Mouse (Mus musculus) lung, embryonic 14.5 days (tissue): ENCODE results near the gene Prr15. TPM values are rescaled to one million over a fixed set of nuclear protein-coding genes. Genes with fewer than 3 reads are reported as not detected.

Experiments used
- ATAC-seq: fragments of 200-750 bp; cut with Nextera tagmentation; 2 replicates; pipeline ENCODE4 v1.8.0; 2017; ENCODE audit warnings: mild to moderate bottlenecking, moderate TSS enrichment, moderate library complexity; ENCODE audit not compliant: insufficient read depth
- DNase-seq: peaks from one replicate; pipeline ENCODE4 v3.0.0-alpha.2; 2015
- H3K27ac ChIP-seq: fragments of 300-500 bp; sonication (generic); 2 replicates; pipeline ENCODE4 v1.5.1; 2014; ENCODE audit warnings: low read depth, mild to moderate bottlenecking, moderate library complexity
- H3K27me3 ChIP-seq: fragments of 300-500 bp; sonication (generic); 2 replicates; pipeline ENCODE4 v1.6.1; 2014; ENCODE audit warnings: low read length, control low read depth; ENCODE audit not compliant: insufficient read depth
- H3K36me3 ChIP-seq: fragments of 300-500 bp; sonication (generic); 2 replicates; pipeline ENCODE4 v1.6.1; 2014; ENCODE audit warnings: control low read depth; ENCODE audit not compliant: insufficient read depth
- H3K4me1 ChIP-seq: fragments of 300-500 bp; sonication (generic); 2 replicates; pipeline ENCODE4 v1.6.1; 2014; ENCODE audit warnings: antibody characterized with exemption, control low read depth; ENCODE audit not compliant: insufficient read depth
- H3K4me2 ChIP-seq: fragments of 300-500 bp; sonication (generic); 2 replicates; pipeline ENCODE4 v1.6.1; 2014; ENCODE audit warnings: mild to moderate bottlenecking
- H3K4me3 ChIP-seq: fragments of 300-500 bp; sonication (generic); 2 replicates; pipeline ENCODE4 v1.5.1; 2014; ENCODE audit warnings: low read depth, low read length
- H3K9ac ChIP-seq: fragments of 300-500 bp; sonication (generic); 2 replicates; pipeline ENCODE4 v1.6.1; 2014
- H3K9me3 ChIP-seq: fragments of 300-500 bp; sonication (generic); 2 replicates; pipeline ENCODE4 v1.6.1; 2016; ENCODE audit warnings: low read depth, low read length, control low read depth
- CTCF ChIP-seq: IDR thresholded peaks from 2 replicates; pipeline ENCODE4 v1.5.1; 2016; ENCODE audit warnings: antibody characterized with exemption, low read depth
- WGBS: fragments of 180-500 bp; shearing (Covaris S2); extraction: QIAGEN DNeasy Blood & Tissue Kit; methylation state at CpG from one replicate; pipeline ENCODE4 v1.1.7; 2014; 5-methylcytosine and 5-hydroxymethylcytosine counted together
- polyA plus RNA-seq: library from polyadenylated mRNA; unstranded; fragments of >200 nt; fragmentation: Nextera tagmentation; extraction: Ambion mirVana; gene quantifications from 2 replicates; pipeline ENCODE4 v1.2.1, GENCODE M21; 2014

The Prr15 gene
- polyA plus RNA-seq, 1 experiment from 2014 or later = 1.7 TPM

DNA sequence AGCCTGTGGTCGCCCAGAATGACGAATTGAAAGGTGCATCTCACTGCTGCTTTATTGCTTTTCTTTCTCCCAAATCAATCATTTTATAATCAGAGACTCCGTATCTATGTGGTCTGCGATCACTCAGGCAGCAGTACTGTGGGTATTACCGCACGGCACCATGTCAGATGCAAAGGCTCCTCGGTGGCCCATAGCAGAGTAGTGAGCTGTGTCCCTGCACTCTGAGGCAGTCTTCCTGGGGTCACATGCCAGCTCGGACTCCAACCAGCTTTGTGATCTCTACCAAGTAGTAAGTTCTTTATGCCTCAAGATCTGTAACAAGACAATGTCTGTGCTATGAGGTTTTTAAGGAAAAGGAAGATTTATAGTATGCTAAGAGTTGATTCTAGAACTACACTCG is 7.0 kb upstream of the Prr15 start:
- no peaks in the 10 kb centered on the region for H3K27me3 ChIP-seq
- no peak overlapping the region for H3K4me2 ChIP-seq
- DNase-seq (no peak), ATAC-seq (no peak)
- no peaks in the 10 kb centered on the region for H3K4me1 ChIP-seq
- H3K9me3 ChIP-seq = no peaks in the 10 kb centered on the region
- H3K4me3 ChIP-seq = no peak overlapping the region
- no peak overlapping the region for H3K9ac ChIP-seq
- H3K27ac ChIP-seq = no peak overlapping the region
- TF ChIP-seq CTCF = no peak
- WGBS = 84% methylated on average over 9 of the region's 9 CpGs
- no peaks in the 10 kb centered on the region for H3K36me3 ChIP-seq

- Histone ChIP-seq H3K4me2 (no peak overlapping the region), H3K9me3 (no peaks in the 10 kb centered on the region), H3K36me3 (no peaks in the 10 kb centered on the region), H3K27ac (no peak overlapping the region), H3K4me3 (no peak overlapping the region), H3K4me1 (no peaks in the 10 kb centered on the region), H3K27me3 (no peaks in the 10 kb centered on the region), H3K9ac (no peak overlapping the region)
- 74% methylated on average over 3 of the region's 3 CpGs for WGBS
- ATAC-seq = no peak
- DNase-seq = no peak
- no peak for TF ChIP-seq CTCF
Measured at GRCm38 (mm10) chr6:54319198-54319597, 6.4 kb upstream of the Prr15 start.

- no peak for TF ChIP-seq CTCF
- 76% methylated on average over 1 of the region's 1 CpGs for WGBS
- H3K9ac ChIP-seq = no peak overlapping the region
- H3K4me2 ChIP-seq = no peak overlapping the region
- no peak overlapping the region for H3K4me3 ChIP-seq
- DNase-seq (no peak), ATAC-seq (no peak)
- no peaks in the 10 kb centered on the region for H3K9me3 ChIP-seq
- H3K27ac ChIP-seq = no peak overlapping the region
- H3K4me1 ChIP-seq = no peaks in the 10 kb centered on the region
- H3K27me3 ChIP-seq = no peaks in the 10 kb centered on the region; the same call in 1 of the 2 replicates
- H3K36me3 ChIP-seq = no peaks in the 10 kb centered on the region
Measured at GRCm38 (mm10) chr6:54320236-54320635, 5.4 kb upstream of the Prr15 start.

DNA sequence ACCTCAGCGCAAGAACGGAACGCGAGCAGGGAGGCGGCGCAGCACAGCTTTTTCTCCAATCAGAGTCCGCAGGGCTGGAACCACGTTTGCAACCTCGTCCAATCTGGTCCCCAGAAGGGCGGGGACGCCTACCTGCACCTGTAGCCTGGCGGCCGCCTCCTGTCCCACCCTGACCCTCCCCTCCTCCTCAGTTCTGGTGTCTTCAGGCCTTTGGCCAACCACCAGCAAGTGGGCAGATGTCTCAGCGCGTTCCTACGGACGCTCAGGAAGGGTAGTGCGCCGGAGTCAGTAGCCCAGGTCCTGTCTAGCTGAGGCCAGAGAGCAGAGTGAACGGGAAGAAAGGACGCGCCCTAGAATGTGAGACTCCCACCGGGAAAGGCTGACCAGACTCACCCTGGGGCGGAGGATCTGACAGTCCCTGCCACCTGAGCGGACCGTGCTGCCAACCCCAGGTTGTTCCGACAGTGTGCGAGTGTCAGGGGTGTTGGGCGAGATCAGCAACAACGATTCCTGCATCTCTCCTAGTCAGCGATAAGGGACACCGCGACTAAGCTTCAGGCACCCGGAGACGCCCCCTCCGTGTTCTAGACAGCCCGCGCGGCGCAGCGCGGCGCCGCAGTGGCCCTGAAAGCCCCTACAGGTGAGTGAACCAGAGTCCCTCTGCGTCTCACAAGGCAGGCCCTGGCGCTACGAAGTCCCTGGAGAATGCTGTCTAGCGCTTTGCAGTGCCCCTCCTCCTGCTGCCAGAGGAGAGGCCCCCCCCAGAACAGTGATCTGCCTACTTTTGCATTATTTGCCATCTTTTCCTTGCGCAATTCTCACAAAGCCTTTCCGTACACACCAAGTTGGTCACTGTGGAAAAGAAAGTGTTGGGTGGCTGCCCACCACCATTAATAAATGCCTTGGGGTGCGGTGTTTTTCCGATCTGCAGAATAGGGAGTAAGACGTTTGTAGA is 1.3 kb downstream of the Prr15 start:
- H3K27ac ChIP-seq = no peak overlapping the region
- WGBS = 1% methylated on average over 53 of the region's 53 CpGs
- ATAC-seq = peak; percentile 85

DNA sequence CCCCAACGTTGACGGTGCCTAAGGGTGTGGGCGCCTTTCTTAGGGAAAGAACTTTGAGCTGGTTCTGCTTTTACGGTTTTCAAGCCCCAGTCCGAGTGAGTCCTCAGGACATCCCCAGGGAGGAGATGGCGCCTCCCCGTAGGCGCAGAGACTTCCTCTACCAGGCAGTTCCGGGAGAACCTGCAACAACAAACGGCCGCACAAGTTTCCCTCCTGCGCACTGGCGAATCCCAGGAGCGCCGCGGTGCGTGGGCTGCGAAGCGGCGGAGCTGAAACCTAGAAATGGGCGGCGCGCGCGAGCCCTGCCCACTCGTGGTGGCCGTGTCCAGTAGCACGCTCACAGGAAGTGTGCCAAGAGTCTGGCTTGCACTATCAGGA is 2.0 kb downstream of the Prr15 start:
- ATAC-seq (peak; percentile 50; the same call in 1 of the 2 replicates), DNase-seq (peak; percentile 80)
- peak overlapping the region; percentile 45 for H3K4me3 ChIP-seq
- no peak for TF ChIP-seq CTCF
- no peaks in the 10 kb centered on the region for H3K36me3 ChIP-seq
- H3K4me2 ChIP-seq = peak overlapping the region; percentile 76
- no peak overlapping the region for H3K27ac ChIP-seq
- under 1% methylated on average over 28 of the region's 28 CpGs for WGBS
- H3K27me3 ChIP-seq = peaks cover 19% of the 10 kb centered on the region
- no peaks in the 10 kb centered on the region for H3K9me3 ChIP-seq
- H3K4me1 ChIP-seq = peaks cover 6% of the 10 kb centered on the region; the same call in 1 of the 2 replicates
- H3K9ac ChIP-seq = peak overlapping the region; percentile 45

More for the DNA sequence above, 1.3 kb downstream of the Prr15 start:
- Histone ChIP-seq H3K9me3 (no peaks in the 10 kb centered on the region), H3K27me3 (peaks cover 19% of the 10 kb centered on the region), H3K36me3 (no peaks in the 10 kb centered on the region), H3K4me3 (peak overlapping the region; percentile 45), H3K4me1 (peaks cover 6% of the 10 kb centered on the region; the same call in 1 of the 2 replicates), H3K4me2 (peak overlapping the region; percentile 76), H3K9ac (peak overlapping the region; percentile 45)
- no peak for TF ChIP-seq CTCF
- peak; percentile 83 for DNase-seq

DNA sequence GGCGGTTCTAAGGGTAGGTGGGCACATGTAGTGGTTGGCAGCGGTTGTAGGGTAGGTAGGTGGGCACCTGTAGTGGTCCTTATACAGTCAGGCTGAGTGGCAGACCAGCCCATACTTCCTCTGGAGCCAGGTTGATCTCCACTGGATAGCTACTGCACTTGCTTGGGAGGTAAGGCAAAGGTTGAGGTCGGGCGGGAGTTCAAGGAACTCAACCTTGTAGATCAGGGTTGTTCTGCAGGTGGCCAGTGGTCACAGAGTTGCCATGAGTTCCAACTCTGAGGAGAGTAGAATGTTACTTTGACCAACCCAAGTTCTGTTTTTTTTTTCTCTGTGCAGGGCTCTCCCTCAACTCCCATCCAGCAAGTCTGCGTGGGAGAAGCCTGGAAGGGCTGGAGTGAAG is 3.1 kb downstream of the Prr15 start:
- H3K9ac ChIP-seq = no peak overlapping the region
- no peak overlapping the region for H3K4me2 ChIP-seq
- DNase-seq = no peak
- no peak for ATAC-seq
- 90% methylated on average over 5 of the region's 5 CpGs for WGBS
- H3K9me3 ChIP-seq = no peaks in the 10 kb centered on the region
- no peak for TF ChIP-seq CTCF
- no peak overlapping the region for H3K4me3 ChIP-seq
- H3K4me1 ChIP-seq = peaks cover 6% of the 10 kb centered on the region; the same call in 1 of the 2 replicates
- H3K27me3 ChIP-seq = peaks cover 22% of the 10 kb centered on the region
- no peak overlapping the region for H3K27ac ChIP-seq
- H3K36me3 ChIP-seq = no peaks in the 10 kb centered on the region

DNA sequence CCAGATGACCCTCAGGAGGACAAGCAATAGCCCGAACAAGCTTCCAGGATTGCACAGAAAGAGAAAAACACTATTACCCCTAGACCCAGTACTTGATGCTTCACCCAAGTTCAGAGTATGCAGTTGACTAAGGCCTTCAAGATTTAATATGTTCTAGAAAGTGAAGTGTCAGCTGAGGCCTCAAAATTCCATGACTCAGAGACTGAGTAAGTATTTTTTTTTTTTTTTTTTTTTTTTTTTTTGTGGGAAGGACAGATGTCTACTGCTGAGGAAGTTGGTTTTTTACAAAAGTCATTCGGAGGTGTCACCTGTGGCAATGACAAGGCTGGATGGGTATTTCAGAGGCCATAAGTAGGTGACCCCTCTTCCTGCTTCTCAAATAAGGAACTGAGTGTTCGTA is 4.0 kb downstream of the Prr15 start:
- ATAC-seq = no peak

More for the DNA sequence above, 4.0 kb downstream of the Prr15 start:
- no peak for TF ChIP-seq CTCF
- no peak overlapping the region for H3K4me2 ChIP-seq
- no peak overlapping the region for H3K4me3 ChIP-seq
- H3K4me1 ChIP-seq = peaks cover 6% of the 10 kb centered on the region; the same call in 1 of the 2 replicates
- H3K9ac ChIP-seq = no peak overlapping the region
- DNase-seq = no peak
- H3K9me3 ChIP-seq = no peaks in the 10 kb centered on the region
- peaks cover 22% of the 10 kb centered on the region for H3K27me3 ChIP-seq
- no peaks in the 10 kb centered on the region for H3K36me3 ChIP-seq
- H3K27ac ChIP-seq = no peak overlapping the region
- WGBS = 72% methylated on average over 3 of the region's 3 CpGs
